Mouse (Mus musculus) CH12.LX (cell line): ENCODE results near the gene 4930402K13Rik. TPM values are rescaled to one million over a fixed set of nuclear protein-coding genes. Genes with fewer than 3 reads are reported as not detected.
"Not testable (repeated sequence)": the region's sequence is repeated elsewhere in the genome, so short reads cannot be mapped to it uniquely, and the experiment has no call there.

ENCODE experiments used
- DNase-seq: peaks from one replicate; pipeline ENCODE4 v3.0.0-alpha.2; 2013; ENCODE audit errors: extremely low read depth
- H3K27ac ChIP-seq: 2 replicates; pipeline ENCODE4 v1.5.1; 2012; ENCODE audit warnings: low read depth, mild to moderate bottlenecking, control low read depth, moderate library complexity; ENCODE audit not compliant: insufficient read depth
- H3K27me3 ChIP-seq: replicated peaks from 2 replicates; pipeline ENCODE3; 2012; ENCODE audit warnings: inconsistent platforms
- H3K36me3 ChIP-seq, 2 experiments: replicated peaks in 1 of 2; 2 replicates each; pipeline versions ENCODE3 to v1.6.1; 2012; ENCODE audit warnings: inconsistent platforms in 1 of 2, low read length in 1 of 2, mild to moderate bottlenecking in 1 of 2, mixed read lengths in 1 of 2, moderate library complexity in 1 of 2; ENCODE audit not compliant: control insufficient read depth in 1 of 2, insufficient read depth in 1 of 2
- H3K4me1 ChIP-seq, 2 experiments: 2 replicates each; pipeline ENCODE4 v1.6.1; 2012; ENCODE audit warnings: inconsistent platforms in 1 of 2, moderate library complexity in 1 of 2; ENCODE audit not compliant: insufficient read depth in 2 of 2, control insufficient read depth in 1 of 2
- H3K4me2 ChIP-seq: 2 replicates; pipeline ENCODE4 v1.6.1; 2012; ENCODE audit warnings: low read depth, mild to moderate bottlenecking, control low read depth; ENCODE audit not compliant: poor library complexity, insufficient read depth, severe bottlenecking
- H3K4me3 ChIP-seq, 3 experiments: fragments of 150-350 bp in 1 of 3; sonication (generic) in 1 of 3; replicated peaks in 1 of 3; 2 replicates each; pipeline versions ENCODE3 to v1.5.1; 2011 to 2012; ENCODE audit warnings: low read depth in 2 of 3, low read length in 2 of 3, mild to moderate bottlenecking in 2 of 3, moderate library complexity in 2 of 3, control low read depth in 1 of 3, improper control_type of control experiment in 1 of 3, inconsistent platforms in 1 of 3, mixed read lengths in 1 of 3; ENCODE audit not compliant: poor library complexity in 1 of 3
- H3K79me2 ChIP-seq: replicated peaks from 2 replicates; pipeline ENCODE4 v1.6.1; 2012; ENCODE audit warnings: mild to moderate bottlenecking, moderate library complexity; ENCODE audit not compliant: control insufficient read depth, poor library complexity, insufficient read depth, severe bottlenecking; ENCODE audit errors: extremely low read depth
- H3K9ac ChIP-seq: 2 replicates; pipeline ENCODE4 v1.6.1; 2012; ENCODE audit warnings: low read depth, mild to moderate bottlenecking, control low read depth, moderate library complexity; ENCODE audit not compliant: insufficient read depth
- H3K9me3 ChIP-seq: replicated peaks from 2 replicates; pipeline ENCODE3; 2012; ENCODE audit warnings: low read length, inconsistent platforms, mixed read lengths
- BHLHE40 ChIP-seq: IDR thresholded peaks from 2 replicates; pipeline ENCODE4 v1.6.1; 2011; ENCODE audit warnings: mild to moderate bottlenecking, low read depth, low read length, improper control_type of control experiment
- CTCF ChIP-seq, 2 experiments: IDR thresholded peaks in 1 of 2; conservative IDR thresholded peaks in 1 of 2; 2 replicates each; pipeline ENCODE4 v1.5.1; 2011 to 2012; ENCODE audit warnings: low read depth in 2 of 2, low read length in 2 of 2, improper control_type of control experiment in 1 of 2, inconsistent platforms in 1 of 2, mild to moderate bottlenecking in 1 of 2, moderate library complexity in 1 of 2
- E2F4 ChIP-seq: IDR thresholded peaks from 2 replicates; pipeline ENCODE4 v1.6.1; 2011; ENCODE audit warnings: low read depth, low read length, improper control_type of control experiment; ENCODE audit not compliant: insufficient replicate concordance
- EP300 ChIP-seq: IDR thresholded peaks from 2 replicates; pipeline ENCODE4 v1.6.1; 2011; ENCODE audit warnings: low read length, improper control_type of control experiment
- ETS1 ChIP-seq: conservative IDR thresholded peaks from 2 replicates; pipeline ENCODE4 v1.6.1; 2012; ENCODE audit warnings: low read depth, mild to moderate bottlenecking, inconsistent platforms, low read length, improper control_type of control experiment, moderate library complexity
- GABPA ChIP-seq: IDR thresholded peaks from 2 replicates; pipeline ENCODE4 v1.6.1; 2012; ENCODE audit warnings: low read depth, low read length, improper control_type of control experiment, inconsistent platforms; ENCODE audit not compliant: insufficient replicate concordance
- KAT2A ChIP-seq: IDR thresholded peaks from 2 replicates; pipeline ENCODE4 v1.6.1; 2012; ENCODE audit warnings: low read length, improper control_type of control experiment, inconsistent platforms; ENCODE audit not compliant: insufficient replicate concordance
- MEF2A ChIP-seq: IDR thresholded peaks from 2 replicates; pipeline ENCODE4 v1.6.1; 2014; ENCODE audit warnings: low read depth, mild to moderate bottlenecking, inconsistent platforms, low read length, improper control_type of control experiment, borderline replicate concordance
- NELFE ChIP-seq: IDR thresholded peaks from 2 replicates; pipeline ENCODE4 v1.6.1; 2011; ENCODE audit warnings: low read depth, low read length, improper control_type of control experiment
- NRF1 ChIP-seq: IDR thresholded peaks from 2 replicates; pipeline ENCODE4 v1.6.1; 2014; ENCODE audit warnings: low read depth, mild to moderate bottlenecking, inconsistent platforms, low read length, improper control_type of control experiment, moderate library complexity
- PAX5 ChIP-seq: IDR thresholded peaks from 2 replicates; pipeline ENCODE4 v1.6.1; 2012; ENCODE audit warnings: low read length, inconsistent platforms, mixed read lengths
- POLR2A ChIP-seq: IDR thresholded peaks from 2 replicates; pipeline ENCODE4 v1.6.1; 2011; ENCODE audit warnings: low read depth, mild to moderate bottlenecking, improper control_type of control experiment, low read length
- POLR2AphosphoS2 ChIP-seq: IDR thresholded peaks from 2 replicates; pipeline ENCODE4 v1.6.1; 2011; ENCODE audit warnings: low read depth, low read length, improper control_type of control experiment
- RAD21 ChIP-seq: IDR thresholded peaks from 2 replicates; pipeline ENCODE4 v1.6.1; 2011; ENCODE audit warnings: low read depth, mild to moderate bottlenecking, low read length, improper control_type of control experiment, moderate library complexity
- SMC3 ChIP-seq: IDR thresholded peaks from 2 replicates; pipeline ENCODE4 v1.6.1; 2011; ENCODE audit warnings: low read depth, low read length, improper control_type of control experiment
- TBP ChIP-seq: conservative IDR thresholded peaks from 2 replicates; pipeline ENCODE4 v1.6.1; 2011; ENCODE audit warnings: low read depth, low read length, improper control_type of control experiment
- TCF12 ChIP-seq: IDR thresholded peaks from 2 replicates; pipeline ENCODE4 v1.6.1; 2014; ENCODE audit warnings: low read depth, mild to moderate bottlenecking, inconsistent platforms, low read length, improper control_type of control experiment
- USF1 ChIP-seq: IDR thresholded peaks from 2 replicates; pipeline ENCODE4 v1.6.1; 2014; ENCODE audit warnings: low read depth, mild to moderate bottlenecking, inconsistent platforms, low read length, improper control_type of control experiment
- ZKSCAN1 ChIP-seq: IDR thresholded peaks from 2 replicates; pipeline ENCODE4 v1.6.1; 2012; ENCODE audit warnings: low read depth, inconsistent platforms, low read length, improper control_type of control experiment, borderline replicate concordance
- ZMIZ1 ChIP-seq: IDR thresholded peaks from 2 replicates; pipeline ENCODE4 v1.6.1; 2012; ENCODE audit warnings: low read depth, mild to moderate bottlenecking, inconsistent platforms, low read length, improper control_type of control experiment
- ZNF384 ChIP-seq: IDR thresholded peaks from 2 replicates; pipeline ENCODE4 v1.6.1; 2012; ENCODE audit warnings: low read depth, low read length, improper control_type of control experiment, inconsistent platforms
- dilution Hi-C: fragments of 300-500 bp; cut with MboI; formaldehyde crosslinking; loops from 2 replicates; pipeline ENCODE4 v1.14.3; 2020; ENCODE audit warnings: low sequenced_read_pairs; ENCODE audit not compliant: extremely low pct_unique_long_range_greater_than_20kb, extremely low pct_ligation_motif_present
- in situ Hi-C: fragments of 300-500 bp; cut with MboI; formaldehyde crosslinking; loops from 3 replicates; pipeline ENCODE4 v1.14.3; 2019; ENCODE audit warnings: low sequenced_read_pairs, low pct_ligation_motif_present, low pct_unique_long_range_greater_than_20kb, mixed read lengths
- polyA plus RNA-seq: library from polyadenylated mRNA; unstranded; fragments of >175 nt; gene quantifications from 2 replicates; pipeline ENCODE4 v1.2.1, GENCODE M21; 2012; ENCODE audit warnings: low read depth; ENCODE audit not compliant: insufficient read length
- total RNA-seq, 2 experiments: library from RNA; depleted of rRNA; stranded (reverse); fragments of 300-350 nt in 1 of 2; fragments of >200 nt in 1 of 2; gene quantifications; 2 replicates each; pipeline ENCODE4 v1.2.3; 2012 to 2014

4930402K13Rik gene
- total and polyA plus RNA-seq, 3 experiments, result not detected

DNA sequence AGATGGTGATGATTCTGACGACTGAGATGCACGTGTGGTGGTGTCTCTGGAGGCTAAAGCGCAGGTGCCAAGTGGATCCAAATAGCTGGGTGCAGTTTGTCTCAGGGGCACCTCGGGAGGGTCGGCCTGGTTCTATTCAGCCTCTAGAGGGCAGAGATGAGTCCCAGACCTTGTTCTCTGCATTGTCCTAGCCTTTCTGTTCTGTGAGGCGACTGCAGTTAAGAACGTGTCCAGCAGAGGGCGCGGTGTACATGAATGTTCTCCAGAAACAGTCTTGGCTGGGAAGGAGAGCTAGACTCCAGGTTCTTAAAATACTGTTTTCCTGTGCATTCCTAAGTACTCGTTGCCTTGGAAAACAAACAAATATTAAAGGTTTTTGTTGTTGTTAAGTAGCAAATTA is 26.7 kb upstream of the 4930402K13Rik start:
- in situ Hi-C loops, H3K4me3 ChIP-seq, H3K27me3 ChIP-seq, H3K27ac ChIP-seq, H3K4me2 ChIP-seq, H3K79me2 ChIP-seq, H3K9ac ChIP-seq, H3K4me1 ChIP-seq, H3K9me3 ChIP-seq, dilution Hi-C loops, H3K36me3 ChIP-seq: not testable (repeated sequence)
- TF ChIP-seq CTCF (conservative IDR thresholded peaks at IDR 0.05 in 1 of 2, IDR thresholded peaks at IDR 0.05 in 1 of 2; ENCODE audit: low read depth in 2 of 2, low read length in 2 of 2) (peak in 1 of 2 experiments; percentile 55; a peak in 2 of 4 replicates), RAD21 (peak; percentile 10), SMC3 (0 out of 2 replicates have a peak, but pooled peaks have one; percentile 14)
- peak; percentile 6 for DNase-seq

DNA sequence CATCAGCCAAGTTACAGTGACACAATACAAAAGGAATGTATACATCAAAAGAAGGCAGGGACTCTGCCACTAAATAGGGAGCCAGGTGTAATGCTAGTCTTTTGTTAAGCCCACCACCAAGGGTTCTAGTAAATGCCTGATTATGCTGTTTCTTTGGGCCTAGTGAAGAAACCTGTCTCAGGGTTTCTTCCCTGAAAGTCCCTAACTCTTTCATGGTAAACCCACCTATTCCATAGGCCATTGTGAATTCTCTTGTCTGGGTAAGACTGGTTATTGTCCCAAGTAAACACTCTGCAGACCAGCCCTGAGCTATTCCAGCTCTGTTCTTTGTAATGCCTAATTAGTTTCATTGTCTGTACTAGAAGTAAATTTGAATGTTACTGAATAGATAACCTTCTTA is 9.3 kb upstream of the 4930402K13Rik start:
- H3K9me3 ChIP-seq, in situ Hi-C loops, H3K79me2 ChIP-seq, H3K4me1 ChIP-seq, H3K4me3 ChIP-seq, H3K27me3 ChIP-seq, H3K4me2 ChIP-seq, dilution Hi-C loops, H3K27ac ChIP-seq, DNase-seq, H3K9ac ChIP-seq, H3K36me3 ChIP-seq: not testable (repeated sequence)

GRCm38 (mm10) chrX:9110381-9110780 is 6.0 kb downstream of the 4930402K13Rik start:
- no peaks in the 10 kb centered on the region for H3K79me2 ChIP-seq
- in situ Hi-C loops (no loop called here), dilution Hi-C loops (no loop called here)
- H3K27ac ChIP-seq, result no peak overlapping the region
- no peak overlapping the region for H3K9ac ChIP-seq
- H3K4me3 ChIP-seq, result no peak overlapping the region
- TF ChIP-seq EP300 (no peak), CTCF (conservative IDR thresholded peaks at IDR 0.05 in 1 of 2, IDR thresholded peaks at IDR 0.05 in 1 of 2; ENCODE audit: low read depth in 2 of 2, low read length in 2 of 2) (no peak), BHLHE40 (no peak), KAT2A (no peak), POLR2A (no peak), ETS1 (no peak), GABPA (no peak), ZMIZ1 (no peak), MEF2A (no peak), ZKSCAN1 (no peak), SMC3 (no peak), POLR2AphosphoS2 (no peak), TCF12 (no peak), NRF1 (no peak), TBP (no peak), E2F4 (no peak), USF1 (no peak), NELFE (no peak), PAX5 (no peak), ZNF384 (no peak)
- H3K36me3 ChIP-seq, result no peaks in the 10 kb centered on the region
- DNase-seq, result no peak
- no peaks in the 10 kb centered on the region for H3K27me3 ChIP-seq
- peak overlapping the region; percentile 9; the same call in 1 of the 2 replicates for H3K4me2 ChIP-seq
- H3K4me1 ChIP-seq, result no peaks in the 10 kb centered on the region
- no peaks in the 10 kb centered on the region for H3K9me3 ChIP-seq
